Mouse (Mus musculus) limb, embryonic 11.5 days (tissue): ENCODE results near the gene Ankrd35. TPM values are rescaled to one million over a fixed set of nuclear protein-coding genes. Genes with fewer than 3 reads are reported as not detected.
A peak's percentile ranks its signal among the peaks of the same experiment; 100 is the strongest.

ENCODE experiments used
- ATAC-seq: fragments of 200-750 bp; cut with Nextera tagmentation; 2 replicates; pipeline ENCODE4 v1.8.0; 2017; ENCODE audit warnings: low read depth; ENCODE audit not compliant: insufficient number of reproducible peaks, low FRiP score, low TSS enrichment
- DNase-seq: peaks from one replicate; pipeline ENCODE4 v3.0.0-alpha.2; 2015; ENCODE audit warnings: low spot score
- H3K27ac ChIP-seq: fragments of 300-500 bp; sonication (generic); replicated peaks from 2 replicates; pipeline ENCODE4 v1.5.1; 2014; ENCODE audit warnings: low read depth, mild to moderate bottlenecking, low read length
- H3K27me3 ChIP-seq: fragments of 300-500 bp; sonication (generic); 2 replicates; pipeline ENCODE4 v1.6.1; 2014; ENCODE audit warnings: mild to moderate bottlenecking, low read length, mixed read lengths; ENCODE audit not compliant: control insufficient read depth, insufficient read depth
- H3K36me3 ChIP-seq: fragments of 300-500 bp; sonication (generic); 2 replicates; pipeline ENCODE4 v1.6.1; 2014; ENCODE audit warnings: mild to moderate bottlenecking, low read length, moderate library complexity, mixed read lengths; ENCODE audit not compliant: control insufficient read depth, insufficient read depth
- H3K4me1 ChIP-seq: fragments of 300-500 bp; sonication (generic); 2 replicates; pipeline ENCODE4 v1.6.1; 2014; ENCODE audit warnings: low read length, mixed read lengths; ENCODE audit not compliant: control insufficient read depth, insufficient read depth
- H3K4me2 ChIP-seq: fragments of 300-500 bp; sonication (generic); 2 replicates; pipeline ENCODE4 v1.6.1; 2014; ENCODE audit warnings: low read depth, mild to moderate bottlenecking, moderate library complexity; ENCODE audit not compliant: severe bottlenecking
- H3K4me3 ChIP-seq: fragments of 300-500 bp; sonication (generic); 2 replicates; pipeline ENCODE4 v1.5.1; 2014; ENCODE audit warnings: low read depth, low read length
- H3K9ac ChIP-seq: fragments of 300-500 bp; sonication (generic); 2 replicates; pipeline ENCODE4 v1.6.1; 2014; ENCODE audit warnings: mild to moderate bottlenecking, low read length
- H3K9me3 ChIP-seq: fragments of 300-500 bp; sonication (generic); 2 replicates; pipeline ENCODE4 v1.6.1; 2016; ENCODE audit warnings: low read length; ENCODE audit not compliant: control insufficient read depth
- WGBS: fragments of 180-500 bp; shearing (Covaris S2); extraction: QIAGEN DNeasy Blood & Tissue Kit; methylation state at CpG from one replicate; pipeline ENCODE4 v1.1.7; 2014; 5-methylcytosine and 5-hydroxymethylcytosine counted together
- polyA plus RNA-seq: library from polyadenylated mRNA; unstranded; fragments of >200 nt; fragmentation: Nextera tagmentation; extraction: Ambion mirVana; gene quantifications from 2 replicates; pipeline ENCODE4 v1.2.1, GENCODE M21; 2014

Ankrd35 gene
- polyA plus RNA-seq, 1 experiment from 2014 or later: 0.31 TPM

DNA sequence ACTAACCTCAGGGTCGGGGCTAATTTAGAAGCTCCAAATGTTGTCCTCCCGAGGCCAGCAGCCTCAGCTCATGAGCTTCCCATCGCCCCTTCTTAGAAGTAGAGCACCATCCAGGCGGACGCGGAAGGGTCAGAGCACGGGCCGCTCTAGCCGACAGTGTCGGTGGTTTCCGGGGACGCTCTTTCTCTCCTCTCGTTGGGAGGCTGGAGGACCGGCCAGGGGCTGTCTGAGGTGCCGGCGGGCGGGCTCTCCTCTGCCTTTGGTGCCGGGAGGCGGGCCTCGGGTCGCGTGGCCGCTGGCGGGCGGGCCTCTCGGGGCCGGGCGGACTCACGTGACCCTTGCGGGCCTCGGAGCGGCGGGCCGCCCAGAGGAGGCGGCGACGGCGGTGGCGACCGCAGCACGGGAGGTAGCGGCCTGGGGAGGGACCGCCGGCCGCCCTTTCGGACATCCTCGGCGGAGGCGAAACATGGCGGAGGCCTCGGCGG, 57.5 kb downstream of the Ankrd35 start, which contains the start of the genes Polr3c and Rnf115:
Polr3c (minus strand) TSS at position 286 of the 485 bp plus-strand sequence.
Rnf115 (plus strand) TSS at position 322 of the 485 bp plus-strand sequence.
- Histone ChIP-seq H3K9me3 (no peaks in the 10 kb centered on the region), H3K4me2 (peak within 1 kb of the TSS; percentile 51), H3K4me3 (peak within 1 kb of the TSS; percentile 85), H3K27me3 (no peaks in the 10 kb centered on the region), H3K36me3 (peaks cover 5% of the 10 kb centered on the region; the same call in 1 of the 2 replicates), H3K9ac (peak within 1 kb of the TSS; percentile 81), H3K27ac (peak within 1 kb of the TSS; percentile 50; the same call in 1 of the 2 replicates), H3K4me1 (peaks cover 8% of the 10 kb centered on the region; the same call in 1 of the 2 replicates)
- ATAC-seq (peak; percentile 94), DNase-seq (peak; percentile 98)
- under 1% methylated on average over 49 of the region's 52 CpGs for WGBS

DNA sequence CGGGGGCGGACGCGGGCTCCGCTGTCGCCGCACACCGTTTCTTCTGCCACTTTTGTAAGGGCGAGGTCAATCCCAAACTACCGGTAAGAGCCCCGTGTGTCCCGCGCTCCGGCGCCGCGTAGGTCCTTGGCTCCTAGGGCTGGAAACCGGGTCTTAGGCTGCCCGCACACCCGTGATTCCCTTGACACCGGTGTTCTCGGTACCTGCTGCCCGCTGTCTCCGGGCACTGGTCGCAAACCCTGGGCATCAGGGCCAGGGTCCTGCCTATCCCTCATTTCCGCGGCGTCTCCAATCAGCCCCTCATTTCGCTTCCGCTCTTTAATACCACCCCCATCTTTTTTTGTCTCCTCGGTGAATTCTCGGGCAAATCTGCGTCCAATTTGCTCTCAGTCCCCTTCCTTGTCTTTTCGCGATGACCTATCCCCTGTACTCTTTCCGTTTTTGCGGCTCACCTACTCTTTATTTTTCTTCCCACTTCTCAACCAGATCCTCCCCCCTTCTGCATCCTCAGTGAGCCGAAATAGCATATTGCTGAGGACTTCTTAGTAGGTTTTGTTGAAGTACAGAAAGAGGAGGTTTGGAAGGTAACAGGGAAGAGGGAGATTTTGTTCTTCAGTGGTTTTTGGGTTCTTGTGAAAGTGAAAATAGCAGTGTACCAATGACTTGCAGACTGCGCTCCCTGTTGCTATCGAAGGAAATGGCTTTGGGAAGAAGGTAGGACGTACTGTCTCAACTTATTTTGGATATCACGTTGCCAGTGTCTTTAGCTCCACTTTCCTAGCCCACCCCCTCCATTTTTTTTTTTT, 58.1 kb downstream of the Ankrd35 start:
- Histone ChIP-seq H3K36me3 (peaks cover 5% of the 10 kb centered on the region; the same call in 1 of the 2 replicates), H3K4me2 (peak overlapping the region; percentile 51), H3K9me3 (no peaks in the 10 kb centered on the region), H3K4me1 (peaks cover 8% of the 10 kb centered on the region; the same call in 1 of the 2 replicates), H3K27ac (peak overlapping the region; percentile 50; the same call in 1 of the 2 replicates), H3K9ac (peak overlapping the region; percentile 81), H3K4me3 (peak overlapping the region; percentile 85), H3K27me3 (no peaks in the 10 kb centered on the region)
- no peak for DNase-seq
- under 1% methylated on average over 38 of the region's 42 CpGs for WGBS
- ATAC-seq: peak; percentile 31; the same call in 1 of the 2 replicates

DNA sequence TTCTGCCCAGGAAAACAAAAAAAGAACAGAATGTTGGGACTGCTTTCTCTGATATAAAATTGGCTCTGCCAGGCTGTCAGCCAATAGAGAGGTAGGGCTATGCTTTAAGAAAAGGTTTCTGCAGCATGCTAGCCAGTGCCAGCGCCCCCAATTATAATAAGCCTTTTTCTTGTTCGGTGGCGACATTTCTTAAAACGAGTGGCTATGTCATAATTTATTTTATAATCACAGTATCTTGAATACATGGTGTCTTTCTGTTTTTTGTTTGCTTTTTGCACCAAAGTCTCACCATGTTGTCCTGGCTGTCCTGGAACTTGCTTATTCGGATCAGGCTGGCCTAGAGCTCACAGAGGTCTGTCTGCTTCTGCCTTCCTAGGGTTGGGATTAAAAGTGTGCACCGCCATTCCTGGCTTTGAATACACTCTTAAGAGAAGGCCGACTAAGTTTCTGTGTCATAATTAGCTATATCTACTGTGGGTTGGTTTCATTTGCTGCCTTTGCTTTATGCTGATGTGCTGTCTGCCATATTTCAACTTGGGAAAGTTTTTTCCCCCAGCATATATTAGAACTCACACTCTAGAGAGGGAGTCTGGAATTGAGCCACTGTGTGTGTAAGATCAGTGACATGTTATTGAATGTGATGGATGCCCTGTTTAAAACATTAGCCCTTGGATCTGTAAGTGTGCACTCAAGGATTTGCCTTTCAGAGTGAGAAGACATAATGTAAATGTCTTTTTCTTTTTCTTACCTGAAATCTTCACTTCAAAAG, 58.9 kb downstream of the Ankrd35 start:
- H3K4me3 ChIP-seq: peak overlapping the region; percentile 85
- H3K4me1 ChIP-seq: peaks cover 8% of the 10 kb centered on the region; the same call in 1 of the 2 replicates
- peak overlapping the region; percentile 81 for H3K9ac ChIP-seq
- no peak overlapping the region for H3K27ac ChIP-seq
- ATAC-seq (no peak), DNase-seq (no peak)
- H3K27me3 ChIP-seq: no peaks in the 10 kb centered on the region
- peaks cover 2% of the 10 kb centered on the region; the same call in 1 of the 2 replicates for H3K36me3 ChIP-seq
- 46% methylated on average over 7 of the region's 7 CpGs for WGBS
- H3K9me3 ChIP-seq: no peaks in the 10 kb centered on the region
- peak overlapping the region; percentile 51 for H3K4me2 ChIP-seq

DNA sequence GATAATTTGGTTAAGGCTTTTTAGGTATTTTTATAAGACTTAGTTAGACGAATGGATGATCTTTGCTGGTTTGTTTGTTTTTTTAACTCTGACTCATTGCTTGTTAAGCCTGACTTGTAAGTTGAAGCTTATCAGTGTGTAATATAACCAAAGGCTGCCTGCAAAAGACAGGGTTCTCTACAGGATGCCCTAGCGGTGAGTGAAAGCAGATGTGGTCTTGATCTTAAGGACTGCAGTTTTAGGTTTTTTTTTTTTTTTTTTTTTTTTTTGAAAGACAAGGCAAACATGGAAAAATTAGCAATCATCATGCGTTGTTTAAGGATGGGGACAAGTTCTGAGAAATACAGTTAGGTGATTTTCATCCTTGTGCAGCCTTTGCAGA, 59.5 kb downstream of the Ankrd35 start:
- no peak overlapping the region for H3K4me3 ChIP-seq
- H3K4me1 ChIP-seq: peaks cover 8% of the 10 kb centered on the region; the same call in 1 of the 2 replicates
- H3K9me3 ChIP-seq: no peaks in the 10 kb centered on the region
- ATAC-seq: no peak
- H3K9ac ChIP-seq: no peak overlapping the region
- 37% methylated on average over 3 of the region's 3 CpGs for WGBS
- H3K27me3 ChIP-seq: no peaks in the 10 kb centered on the region
- no peak overlapping the region for H3K4me2 ChIP-seq
- H3K36me3 ChIP-seq: no peaks in the 10 kb centered on the region
- no peak for DNase-seq
- H3K27ac ChIP-seq: no peak overlapping the region

DNA sequence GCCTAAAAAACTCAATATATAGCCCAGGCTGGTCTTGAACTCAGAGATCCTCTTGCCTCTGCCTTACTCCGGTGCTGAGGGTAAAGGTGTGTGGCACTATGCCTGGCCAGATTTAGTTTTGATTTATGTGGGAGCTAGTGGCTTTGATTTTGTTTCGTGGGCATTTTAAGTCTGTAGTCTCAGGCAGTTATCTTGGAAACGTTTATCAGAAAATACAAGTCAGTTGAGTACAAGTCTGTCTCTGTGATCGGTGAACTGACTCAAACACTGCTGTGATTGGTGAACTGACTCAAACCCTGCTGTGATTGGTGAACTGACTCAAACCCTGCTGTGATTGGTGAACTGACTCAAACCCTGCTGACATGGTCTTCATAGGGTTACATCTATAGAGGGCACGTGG, 60.9 kb downstream of the Ankrd35 start:
- Histone ChIP-seq H3K9ac (no peak overlapping the region), H3K9me3 (no peaks in the 10 kb centered on the region), H3K4me3 (no peak overlapping the region), H3K4me1 (peaks cover 8% of the 10 kb centered on the region; the same call in 1 of the 2 replicates), H3K27ac (no peak overlapping the region), H3K36me3 (no peaks in the 10 kb centered on the region), H3K27me3 (no peaks in the 10 kb centered on the region), H3K4me2 (no peak overlapping the region)
- ATAC-seq (no peak), DNase-seq (no peak)
- WGBS: 83% methylated on average over 5 of the region's 5 CpGs

DNA sequence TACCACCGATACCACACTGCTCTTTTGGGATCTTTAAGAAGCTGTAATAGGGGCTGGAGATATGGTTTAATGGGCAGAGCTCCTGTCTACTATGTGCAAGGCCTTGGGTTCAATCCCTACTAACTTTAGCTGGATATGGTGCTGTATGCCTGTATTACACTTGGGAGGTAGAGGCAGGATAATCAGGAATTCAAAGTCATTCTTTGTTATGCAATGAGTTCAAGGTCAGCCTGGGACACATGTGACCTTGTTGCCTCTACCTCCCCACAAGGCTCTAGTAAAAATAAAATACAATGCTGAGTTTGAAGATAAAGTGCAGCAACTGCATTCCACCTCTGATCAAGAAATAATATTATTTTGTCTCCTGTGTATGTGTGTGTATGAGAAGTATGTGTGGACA, 64.1 kb downstream of the Ankrd35 start:
- H3K36me3 ChIP-seq: no peaks in the 10 kb centered on the region
- H3K4me1 ChIP-seq: peaks cover 5% of the 10 kb centered on the region; the same call in 1 of the 2 replicates
- H3K27me3 ChIP-seq: no peaks in the 10 kb centered on the region
- 93% methylated on average over 1 of the region's 1 CpGs for WGBS
- no peak for DNase-seq
- no peak overlapping the region for H3K9ac ChIP-seq
- no peak overlapping the region for H3K4me2 ChIP-seq
- ATAC-seq: no peak
- no peak overlapping the region for H3K27ac ChIP-seq
- H3K9me3 ChIP-seq: no peaks in the 10 kb centered on the region
- no peak overlapping the region for H3K4me3 ChIP-seq

DNA sequence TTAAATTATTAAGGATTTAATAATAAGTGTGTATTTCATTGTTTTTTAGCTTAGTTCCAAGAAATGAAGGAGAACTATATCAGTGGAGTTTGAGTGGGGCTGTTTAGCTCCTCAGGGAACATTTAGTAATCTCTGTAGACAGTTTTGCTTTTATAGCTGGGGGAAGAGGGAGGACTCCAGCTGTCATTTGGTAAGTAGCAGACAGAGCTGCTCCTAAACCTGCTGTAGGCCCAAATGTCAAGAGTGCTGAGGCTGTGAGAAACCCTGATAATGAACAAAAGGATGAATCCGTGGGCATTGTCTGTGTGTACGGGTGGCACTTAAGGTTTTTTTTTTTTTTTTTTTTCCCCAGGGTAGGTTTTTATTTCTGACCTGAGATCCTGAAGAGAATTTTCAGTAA, 65.3 kb downstream of the Ankrd35 start:
- H3K36me3 ChIP-seq: no peaks in the 10 kb centered on the region
- DNase-seq (no peak), ATAC-seq (no peak)
- H3K4me3 ChIP-seq: no peak overlapping the region
- H3K9ac ChIP-seq: no peak overlapping the region
- 93% methylated on average over 2 of the region's 2 CpGs for WGBS
- H3K27me3 ChIP-seq: no peaks in the 10 kb centered on the region
- H3K9me3 ChIP-seq: no peaks in the 10 kb centered on the region
- H3K4me2 ChIP-seq: no peak overlapping the region
- no peaks in the 10 kb centered on the region for H3K4me1 ChIP-seq
- no peak overlapping the region for H3K27ac ChIP-seq
